Mouse (Mus musculus) midbrain, embryonic 13.5 days (tissue): ENCODE measurements around the gene 1700013F07Rik. TPM values are rescaled to one million over a fixed set of nuclear protein-coding genes. Genes with fewer than 3 reads are reported as not detected.
"Not testable (repeated sequence)": the region's sequence is repeated elsewhere in the genome, so short reads cannot be mapped to it uniquely, and the experiment has no call there.

Experiments
- ATAC-seq: fragments of 200-750 bp; cut with Nextera tagmentation; 2 replicates; pipeline ENCODE4 v1.8.0; 2017; ENCODE audit warnings: mild to moderate bottlenecking, moderate TSS enrichment, moderate library complexity
- H3K27ac ChIP-seq: fragments of 300-500 bp; sonication (generic); 2 replicates; pipeline ENCODE4 v1.5.1; 2015; ENCODE audit warnings: inconsistent platforms, mild to moderate bottlenecking, moderate library complexity
- H3K27me3 ChIP-seq: fragments of 300-500 bp; sonication (generic); 2 replicates; pipeline ENCODE4 v1.6.1; 2015; ENCODE audit warnings: mild to moderate bottlenecking, inconsistent platforms
- H3K36me3 ChIP-seq: fragments of 300-500 bp; sonication (generic); 2 replicates; pipeline ENCODE4 v1.6.1; 2015; ENCODE audit warnings: mild to moderate bottlenecking, inconsistent platforms
- H3K4me1 ChIP-seq: fragments of 300-500 bp; sonication (generic); replicated peaks from 2 replicates; pipeline ENCODE4 v1.6.1; 2015; ENCODE audit warnings: inconsistent platforms
- H3K4me2 ChIP-seq: fragments of 300-500 bp; sonication (generic); replicated peaks from 2 replicates; pipeline ENCODE4 v1.6.1; 2015; ENCODE audit warnings: moderate library complexity, mild to moderate bottlenecking, inconsistent platforms
- H3K4me3 ChIP-seq: fragments of 300-500 bp; sonication (generic); replicated peaks from 2 replicates; pipeline ENCODE4 v1.5.1; 2015; ENCODE audit warnings: mild to moderate bottlenecking, inconsistent platforms
- H3K9ac ChIP-seq: fragments of 300-500 bp; sonication (generic); replicated peaks from 2 replicates; pipeline ENCODE4 v1.6.1; 2015; ENCODE audit warnings: mild to moderate bottlenecking, inconsistent platforms
- H3K9me3 ChIP-seq: fragments of 300-500 bp; sonication (generic); 2 replicates; pipeline ENCODE4 v1.6.1; 2016; ENCODE audit warnings: mild to moderate bottlenecking, inconsistent platforms
- WGBS: fragments of 180-500 bp; shearing (Covaris S2); methylation state at CpG from one replicate; pipeline ENCODE4 v1.1.7; 2015; 5-methylcytosine and 5-hydroxymethylcytosine counted together
- polyA plus RNA-seq: library from polyadenylated mRNA; unstranded; fragments of >200 nt; fragmentation: Nextera tagmentation; extraction: Ambion mirVana; gene quantifications from 2 replicates; pipeline ENCODE4 v1.2.1, GENCODE M21; 2015

1700013F07Rik gene
- 0.58 and 1.3 TPM in 2 replicates for polyA plus RNA-seq

DNA sequence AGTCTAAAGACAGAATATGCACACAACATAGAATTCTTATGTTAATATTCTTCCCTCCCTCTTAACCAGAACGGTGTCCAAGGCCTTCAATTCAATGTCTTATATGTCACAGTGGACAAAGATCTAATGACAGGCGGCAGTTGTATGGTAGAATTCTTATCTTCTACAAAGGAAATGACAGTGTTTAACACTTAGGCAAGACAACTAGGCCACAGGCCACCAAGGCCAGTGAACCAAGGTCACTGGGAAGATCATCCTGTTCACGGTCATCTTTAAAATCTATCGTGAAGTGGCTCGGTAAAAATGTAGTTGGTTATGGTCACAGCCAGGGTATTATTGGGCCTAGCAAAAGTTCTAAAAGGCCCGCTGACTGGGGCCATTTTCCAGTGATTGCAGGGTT lies at the start of gene 1700013F07Rik:
Gene 1700013F07Rik (plus strand): TSS at position 200 of the 400 bp plus-strand sequence.
- Histone ChIP-seq H3K36me3 (no peaks in the 10 kb centered on the region), H3K4me2 (no peak within 1 kb of the TSS), H3K4me1 (peaks cover 17% of the 10 kb centered on the region), H3K27me3 (peaks cover 6% of the 10 kb centered on the region; the same call in 1 of the 2 replicates), H3K27ac (no peak within 1 kb of the TSS), H3K9ac (no peak within 1 kb of the TSS), H3K4me3 (no peak within 1 kb of the TSS), H3K9me3 (no peaks in the 10 kb centered on the region)
- 91% methylated on average over 6 of the region's 6 CpGs for WGBS
- ATAC-seq = no peak

DNA sequence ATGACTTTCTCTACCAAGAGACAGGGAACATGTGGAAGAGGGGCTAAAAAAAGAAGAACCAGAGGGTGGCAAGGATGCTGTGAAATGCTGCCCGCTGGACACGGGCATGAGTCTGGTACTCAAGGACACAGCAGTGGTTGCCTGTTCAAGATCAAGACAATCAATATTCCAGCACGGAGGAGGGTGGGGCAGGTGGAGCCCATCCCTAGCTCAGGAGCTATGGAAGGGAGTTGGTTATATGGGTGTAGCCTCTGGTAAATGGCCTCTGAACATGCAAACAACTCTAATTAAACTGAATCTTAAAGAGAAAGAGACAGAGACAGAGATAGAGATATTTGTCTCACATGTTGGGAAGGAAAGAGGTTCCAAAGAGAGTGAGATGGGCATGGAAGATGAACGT lies 49.2 kb upstream of the 1700013F07Rik start:
- no peaks in the 10 kb centered on the region for H3K4me1 ChIP-seq
- H3K36me3 ChIP-seq = 0 out of 2 replicates have a peak, but pooled peaks cover 8% of the 10 kb centered on the region
- 95% methylated on average over 4 of the region's 4 CpGs for whole genome bisulfite sequencing
- no peak overlapping the region for H3K9ac ChIP-seq
- no peak overlapping the region for H3K4me3 ChIP-seq
- no peak overlapping the region for H3K27ac ChIP-seq
- no peaks in the 10 kb centered on the region for H3K27me3 ChIP-seq
- H3K4me2 ChIP-seq = no peak overlapping the region
- ATAC-seq = no peak
- no peaks in the 10 kb centered on the region for H3K9me3 ChIP-seq

GRCm38 (mm10) chr3:108489968-108490367 lies 44.0 kb upstream of the 1700013F07Rik start:
- no peak overlapping the region for H3K9ac ChIP-seq
- H3K4me2 ChIP-seq = no peak overlapping the region
- no peak overlapping the region for H3K27ac ChIP-seq
- no peaks in the 10 kb centered on the region for H3K9me3 ChIP-seq
- H3K4me1 ChIP-seq = no peaks in the 10 kb centered on the region; the same call in 1 of the 2 replicates
- no peak overlapping the region for H3K4me3 ChIP-seq
- whole genome bisulfite sequencing = 44% methylated on average over 3 of the region's 3 CpGs
- ATAC-seq = no peak
- 0 out of 2 replicates have a peak, but pooled peaks cover 3% of the 10 kb centered on the region for H3K36me3 ChIP-seq
- H3K27me3 ChIP-seq = no peaks in the 10 kb centered on the region

GRCm38 (mm10) chr3:108494861-108495474 lies 39.0 kb upstream of the 1700013F07Rik start:
- no peak overlapping the region for H3K9ac ChIP-seq
- no peak for ATAC-seq
- 63% methylated on average over 9 of the region's 9 CpGs for WGBS
- no peaks in the 10 kb centered on the region for H3K9me3 ChIP-seq
- peaks cover 11% of the 10 kb centered on the region for H3K4me1 ChIP-seq
- no peaks in the 10 kb centered on the region for H3K36me3 ChIP-seq
- no peaks in the 10 kb centered on the region for H3K27me3 ChIP-seq
- no peak overlapping the region for H3K4me2 ChIP-seq
- H3K27ac ChIP-seq = no peak overlapping the region
- H3K4me3 ChIP-seq = no peak overlapping the region

GRCm38 (mm10) chr3:108495486-108495885 lies 38.5 kb upstream of the 1700013F07Rik start:
- Histone ChIP-seq H3K4me2 (no peak overlapping the region), H3K4me1 (peaks cover 11% of the 10 kb centered on the region), H3K4me3 (no peak overlapping the region), H3K9me3 (no peaks in the 10 kb centered on the region), H3K36me3 (no peaks in the 10 kb centered on the region), H3K9ac (no peak overlapping the region), H3K27me3 (no peaks in the 10 kb centered on the region), H3K27ac (no peak overlapping the region)
- WGBS = 33% methylated on average over 4 of the region's 4 CpGs
- no peak for ATAC-seq

GRCm38 (mm10) chr3:108497602-108498001 lies 36.3 kb upstream of the 1700013F07Rik start:
- H3K4me3 ChIP-seq = no peak overlapping the region
- peaks cover 11% of the 10 kb centered on the region for H3K4me1 ChIP-seq
- no peak for ATAC-seq
- no peak overlapping the region for H3K4me2 ChIP-seq
- no peaks in the 10 kb centered on the region for H3K36me3 ChIP-seq
- H3K9me3 ChIP-seq = no peaks in the 10 kb centered on the region
- no peak overlapping the region for H3K27ac ChIP-seq
- 39% methylated on average over 9 of the region's 9 CpGs for WGBS
- H3K27me3 ChIP-seq = no peaks in the 10 kb centered on the region
- H3K9ac ChIP-seq = no peak overlapping the region

DNA sequence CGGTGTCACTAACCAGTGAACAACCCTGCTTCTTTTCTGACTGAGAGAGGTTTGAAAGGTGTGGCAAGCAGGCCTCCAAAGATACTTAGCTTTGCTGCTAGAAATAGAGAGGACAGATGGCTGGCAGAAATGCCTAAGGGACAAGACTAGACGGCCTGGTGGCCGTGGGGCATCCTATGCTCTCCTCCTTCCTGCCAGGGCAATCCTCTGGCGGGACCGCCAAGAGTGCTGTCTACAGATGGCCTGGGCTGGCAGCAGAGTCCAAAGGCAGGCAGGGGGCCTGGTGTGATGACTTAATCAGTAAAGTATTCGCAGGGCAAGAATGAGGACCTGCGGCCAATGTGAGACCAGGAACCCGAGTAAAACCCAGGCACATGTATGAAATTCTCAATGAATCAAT lies 34.1 kb upstream of the 1700013F07Rik start:
- Histone ChIP-seq H3K9me3 (no peaks in the 10 kb centered on the region), H3K4me3 (no peak overlapping the region), H3K4me2 (no peak overlapping the region), H3K9ac (no peak overlapping the region), H3K36me3 (no peaks in the 10 kb centered on the region), H3K27ac (no peak overlapping the region), H3K4me1 (peaks cover 11% of the 10 kb centered on the region), H3K27me3 (no peaks in the 10 kb centered on the region)
- no peak for ATAC-seq
- 59% methylated on average over 8 of the region's 8 CpGs for WGBS

DNA sequence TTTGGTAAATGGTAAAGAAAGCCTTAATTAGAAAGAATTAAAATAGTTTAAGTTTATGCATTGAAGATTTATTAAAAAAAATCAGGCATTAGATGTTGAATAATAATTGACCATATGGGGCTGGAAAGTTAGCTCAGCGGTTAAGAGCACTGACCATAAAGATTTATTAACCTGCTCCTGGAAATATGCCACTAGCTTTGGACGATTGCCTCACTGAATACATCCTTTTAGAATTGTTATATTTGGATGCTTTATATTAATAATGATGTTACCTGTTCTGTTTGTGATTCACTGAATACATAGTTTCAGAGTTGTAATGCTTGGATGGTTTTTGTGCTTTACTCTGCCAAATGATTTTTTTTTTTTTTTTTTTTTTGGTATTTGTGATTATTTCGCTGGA lies 32.5 kb upstream of the 1700013F07Rik start:
- not testable (repeated sequence) for H3K9me3 ChIP-seq, ATAC-seq, H3K27ac ChIP-seq, H3K4me3 ChIP-seq, H3K4me1 ChIP-seq, H3K4me2 ChIP-seq, H3K27me3 ChIP-seq, H3K9ac ChIP-seq, H3K36me3 ChIP-seq
- WGBS = 90% methylated on average over 3 of the region's 3 CpGs

DNA sequence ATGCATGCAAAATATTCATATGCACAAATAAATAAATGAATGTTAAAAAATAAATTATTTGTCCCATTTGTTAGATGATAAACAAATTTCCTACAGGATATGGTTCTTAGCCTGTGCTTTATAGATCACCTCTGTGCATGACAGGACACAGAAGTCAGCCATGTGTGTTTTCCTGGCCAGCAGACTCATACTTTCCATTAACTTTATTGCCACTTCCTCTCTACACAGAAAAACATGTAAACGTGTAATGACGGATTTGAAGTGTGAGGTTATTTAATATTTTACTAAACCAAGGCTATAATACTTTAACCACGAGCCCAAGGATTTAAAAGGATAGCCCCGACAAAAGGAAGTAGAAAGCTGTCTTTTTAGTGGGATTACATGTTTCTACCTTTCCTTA lies 30.0 kb upstream of the 1700013F07Rik start:
- Histone ChIP-seq H3K9ac (no peak overlapping the region), H3K27me3 (no peaks in the 10 kb centered on the region), H3K27ac (no peak overlapping the region), H3K4me2 (no peak overlapping the region), H3K36me3 (no peaks in the 10 kb centered on the region), H3K4me1 (0 out of 2 replicates have a peak, but pooled peaks cover 3% of the 10 kb centered on the region), H3K4me3 (no peak overlapping the region), H3K9me3 (no peaks in the 10 kb centered on the region)
- WGBS = 91% methylated on average over 4 of the region's 4 CpGs
- ATAC-seq = no peak

GRCm38 (mm10) chr3:108508745-108509474 lies 25.0 kb upstream of the 1700013F07Rik start:
- ATAC-seq = no peak
- Histone ChIP-seq H3K27me3 (no peaks in the 10 kb centered on the region), H3K4me2 (no peak overlapping the region), H3K27ac (no peak overlapping the region), H3K9me3 (no peaks in the 10 kb centered on the region), H3K36me3 (no peaks in the 10 kb centered on the region), H3K9ac (no peak overlapping the region), H3K4me3 (no peak overlapping the region), H3K4me1 (peaks cover 16% of the 10 kb centered on the region; the same call in 1 of the 2 replicates)
- 79% methylated on average over 4 of the region's 4 CpGs for WGBS

DNA sequence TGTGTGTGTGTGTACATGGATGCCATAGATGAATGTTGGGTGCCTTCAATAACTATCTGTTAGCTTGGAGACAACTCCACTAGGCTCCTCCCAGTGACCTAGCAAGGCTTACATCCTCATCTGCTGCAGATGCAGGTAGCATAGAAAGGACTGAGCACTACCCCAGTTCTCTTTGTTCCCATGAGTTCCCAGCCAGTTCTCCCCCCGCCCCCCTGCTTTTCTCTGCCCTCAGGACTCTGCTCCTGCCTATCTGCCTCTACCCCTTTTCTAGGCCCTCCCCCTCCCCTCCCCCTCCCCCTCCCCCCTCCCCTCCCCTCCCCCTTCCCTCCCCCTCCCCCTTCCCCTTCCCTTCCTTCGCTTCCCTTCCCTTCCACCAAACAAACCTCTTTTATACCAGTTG lies 23.8 kb upstream of the 1700013F07Rik start:
- Histone ChIP-seq H3K27ac (no peak overlapping the region), H3K4me1 (peaks cover 16% of the 10 kb centered on the region; the same call in 1 of the 2 replicates), H3K9me3 (no peaks in the 10 kb centered on the region), H3K4me2 (no peak overlapping the region), H3K27me3 (no peaks in the 10 kb centered on the region), H3K36me3 (no peaks in the 10 kb centered on the region), H3K9ac (no peak overlapping the region), H3K4me3 (no peak overlapping the region)
- WGBS = 71% methylated on average over 1 of the region's 2 CpGs
- no peak; the same call in 1 of the 2 replicates for ATAC-seq

GRCm38 (mm10) chr3:108510716-108511483 lies 23.1 kb upstream of the 1700013F07Rik start:
- Histone ChIP-seq H3K4me2 (no peak overlapping the region), H3K36me3 (no peaks in the 10 kb centered on the region), H3K27me3 (no peaks in the 10 kb centered on the region), H3K4me3 (no peak overlapping the region), H3K27ac (0 out of 2 replicates have a peak overlapping the region, but pooled peaks have one; percentile 10), H3K9ac (no peak overlapping the region), H3K9me3 (no peaks in the 10 kb centered on the region), H3K4me1 (peaks cover 16% of the 10 kb centered on the region; the same call in 1 of the 2 replicates)
- WGBS = 11% methylated on average over 9 of the region's 9 CpGs
- ATAC-seq = peak; percentile 72
